Mouse (Mus musculus): ENCODE data around the gene Ptprg. TPM values are rescaled to one million over a fixed set of nuclear protein-coding genes. Genes with fewer than 3 reads are reported as not detected.
"Not testable (repeated sequence)": the region's sequence is repeated elsewhere in the genome, so short reads cannot be mapped to it uniquely, and the experiment has no call there.

Ptprg gene
- total RNA-seq, 2 experiments from 2014 or later: 96.1 to 105 TPM

DNA sequence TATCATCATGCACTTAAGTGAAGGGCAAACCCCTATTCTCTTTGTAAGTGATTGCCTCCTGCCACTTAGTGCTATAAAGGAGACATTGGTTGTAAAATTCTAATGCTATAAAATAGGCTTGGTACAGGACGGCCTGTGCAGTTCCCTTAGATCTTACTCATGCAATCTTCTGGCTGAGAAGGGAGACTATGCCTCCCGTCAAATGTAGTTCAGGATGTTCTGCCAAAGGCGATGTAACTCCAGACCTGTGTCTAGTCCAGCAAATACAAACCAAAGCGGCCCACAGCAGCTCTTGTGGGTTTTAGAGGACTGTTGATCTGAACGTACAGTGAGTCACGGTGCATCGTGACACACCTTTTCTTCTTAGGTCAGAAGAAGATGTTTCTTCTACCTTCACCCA is 505.8 kb downstream of the Ptprg start:
- DNase-seq (ENCODE audit: low spot score in 2 of 2): no peak
- intact Hi-C loops (cut with DNase I): no loop called here

DNA sequence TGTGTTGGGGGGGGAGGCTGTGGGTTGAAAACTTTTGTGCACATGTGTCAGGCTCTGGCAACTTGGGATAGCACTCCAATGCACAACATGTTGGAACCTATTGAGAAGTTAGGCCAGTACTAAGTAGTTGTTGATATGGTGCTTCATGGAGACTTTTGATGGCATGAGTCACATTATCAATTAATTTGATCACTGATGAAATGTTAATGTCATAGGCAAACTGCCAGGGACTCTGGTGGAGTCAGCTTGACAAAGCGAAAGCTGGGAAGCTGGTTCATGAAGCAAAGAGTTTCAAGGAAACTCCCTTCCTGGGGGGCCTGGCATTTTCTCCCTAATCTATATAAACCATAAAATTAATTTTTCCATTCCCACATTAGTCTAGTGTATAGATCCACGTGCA is 508.0 kb downstream of the Ptprg start:
- intact Hi-C loops (cut with DNase I): loop anchor here (10.0 kb wide), 1 partner anchor 507 kb away; the partner anchor contains the start of gene Ptprg

DNA sequence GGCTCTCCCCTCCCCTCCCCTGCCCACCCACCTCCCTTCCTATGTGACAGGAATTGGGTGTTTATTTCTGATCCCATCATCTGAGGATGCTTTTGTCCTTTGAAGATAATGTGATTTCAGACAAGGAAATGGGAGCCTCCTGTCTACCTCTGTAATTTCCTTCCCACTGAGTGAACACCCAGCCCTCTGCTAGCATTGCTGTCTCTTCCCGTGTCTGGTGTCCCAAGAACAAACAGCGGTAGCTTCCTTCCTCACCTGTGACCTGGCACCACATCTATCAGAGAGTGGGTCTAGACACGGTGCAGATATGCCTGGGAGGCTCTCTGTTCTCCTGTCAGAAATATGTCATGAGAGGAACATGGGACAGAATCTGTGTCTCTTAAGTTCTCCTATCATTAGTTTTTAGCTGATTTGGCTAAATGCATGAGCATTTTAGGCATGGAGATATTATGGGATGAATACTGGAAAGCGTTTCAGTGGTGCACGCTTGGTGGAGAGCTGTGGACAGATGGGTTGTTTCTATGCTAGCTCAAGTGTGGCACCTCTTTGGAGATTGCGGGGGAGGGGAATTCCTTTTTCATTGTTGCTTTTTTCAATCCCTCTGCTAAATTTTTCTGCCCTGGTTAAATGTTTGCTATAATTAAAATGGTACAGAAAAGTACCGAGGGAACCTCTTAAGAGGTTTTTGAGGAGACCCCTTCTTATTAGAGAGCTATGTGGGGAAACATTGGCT is 509.5 kb downstream of the Ptprg start:
- DNase-seq (ENCODE audit: low spot score in 2 of 2): peak; percentile 47 to 84

More for the DNA sequence above, 508.0 kb downstream of the Ptprg start:
- not testable (repeated sequence) for DNase-seq (ENCODE audit: low spot score in 2 of 2)

DNA sequence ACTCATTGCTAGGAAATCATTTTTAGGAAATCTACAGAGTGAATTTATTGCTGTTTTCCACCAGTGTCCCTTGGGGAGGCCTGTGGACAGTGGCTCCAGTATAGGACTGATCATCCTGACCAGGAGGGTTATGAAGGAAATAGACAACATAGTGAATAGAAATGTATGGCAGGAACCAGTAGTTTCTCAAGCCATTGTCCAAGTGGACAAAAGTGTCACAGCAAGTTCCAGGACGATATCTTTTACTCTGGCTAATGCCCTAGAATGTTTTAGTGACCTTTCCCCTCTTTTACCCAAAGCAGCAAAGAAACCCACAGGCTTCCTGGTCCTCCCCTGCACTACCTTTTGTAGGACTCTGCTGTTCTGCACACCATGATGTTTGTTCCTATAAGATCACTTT is 511.7 kb downstream of the Ptprg start:
- DNase-seq (ENCODE audit: low spot score in 2 of 2): no peak
- intact Hi-C loops (cut with DNase I): loop anchor here (10.0 kb wide), 1 partner anchor 510 kb away; the partner anchor contains the start of gene Ptprg

More for the DNA sequence above, 509.5 kb downstream of the Ptprg start:
- intact Hi-C loops (cut with DNase I): loop anchor here (10.0 kb wide), 1 partner anchor 508 kb away; the partner anchor contains the start of gene Ptprg

DNA sequence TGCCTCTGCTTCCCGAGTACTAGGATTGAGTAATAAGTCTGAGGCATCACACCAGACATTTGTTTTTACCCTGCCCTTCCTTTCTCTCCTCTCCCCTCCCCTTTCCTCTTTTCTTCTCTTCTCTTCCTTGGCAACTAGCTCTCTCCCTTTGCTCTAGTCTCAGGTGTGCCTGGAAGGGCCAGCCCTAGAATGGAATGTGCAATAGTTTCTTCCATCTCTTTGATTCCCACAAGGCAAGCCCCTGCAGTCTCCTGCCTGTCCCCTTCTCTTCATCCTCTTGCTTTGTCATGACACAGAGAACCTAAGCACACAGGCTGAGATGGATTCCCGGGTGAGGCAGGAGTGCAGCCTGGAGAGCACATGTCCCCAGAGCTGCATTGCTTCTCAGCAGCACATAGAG is 512.4 kb downstream of the Ptprg start:
- intact Hi-C loops (cut with DNase I): loop anchor here (10.0 kb wide), 1 partner anchor 511 kb away; the partner anchor contains the start of gene Ptprg

DNA sequence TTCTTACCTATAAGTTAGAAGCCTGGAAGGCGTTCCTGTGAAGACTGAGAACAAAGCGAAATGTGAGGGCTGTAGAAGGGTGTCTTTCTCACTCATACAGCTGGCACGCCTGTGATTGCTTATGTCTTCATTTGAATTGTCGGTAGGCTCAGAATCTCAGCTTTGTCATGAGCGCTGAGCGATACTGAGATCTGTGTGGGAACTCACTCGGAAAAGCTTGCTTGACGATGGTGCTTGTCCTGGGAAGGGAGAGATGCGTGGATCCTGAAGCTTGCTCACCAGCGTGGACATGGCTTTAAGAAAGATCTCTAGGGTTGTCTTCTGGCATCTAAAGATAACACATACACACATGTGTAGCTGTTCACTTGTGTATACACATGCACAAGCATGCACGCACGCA is 516.4 kb downstream of the Ptprg start:
- intact Hi-C loops (cut with DNase I): loop anchor here (10.0 kb wide), 1 partner anchor 515 kb away; the partner anchor contains the start of gene Ptprg

More for the DNA sequence above, 512.4 kb downstream of the Ptprg start:
- no peak for DNase-seq (ENCODE audit: low spot score in 2 of 2)

DNA sequence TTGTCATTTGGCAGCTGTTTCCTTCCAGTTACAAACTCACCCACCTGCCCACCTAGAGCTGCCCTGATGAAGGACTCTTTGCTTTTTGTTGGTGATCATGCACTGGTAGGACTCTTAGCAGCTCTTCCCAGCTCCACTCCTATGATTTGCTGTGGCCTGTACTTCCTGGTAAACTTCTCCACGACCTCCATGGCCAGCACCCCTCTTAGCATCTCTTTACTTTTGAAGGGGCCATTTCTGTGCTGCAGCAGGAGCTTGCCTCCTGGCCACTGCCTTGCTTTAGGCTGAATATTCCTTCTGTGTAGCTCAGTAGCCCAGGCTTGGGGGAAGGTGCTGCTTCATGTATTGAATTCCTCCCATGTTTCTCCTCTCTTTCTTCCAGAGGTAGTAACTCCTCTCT is 517.0 kb downstream of the Ptprg start:
- intact Hi-C loops (cut with DNase I): no loop called here
- DNase-seq (ENCODE audit: low spot score in 2 of 2): no peak

More for the DNA sequence above, 516.4 kb downstream of the Ptprg start:
- peak in 1 of 2 experiments; percentile 42 for DNase-seq (ENCODE audit: low spot score in 2 of 2)

DNA sequence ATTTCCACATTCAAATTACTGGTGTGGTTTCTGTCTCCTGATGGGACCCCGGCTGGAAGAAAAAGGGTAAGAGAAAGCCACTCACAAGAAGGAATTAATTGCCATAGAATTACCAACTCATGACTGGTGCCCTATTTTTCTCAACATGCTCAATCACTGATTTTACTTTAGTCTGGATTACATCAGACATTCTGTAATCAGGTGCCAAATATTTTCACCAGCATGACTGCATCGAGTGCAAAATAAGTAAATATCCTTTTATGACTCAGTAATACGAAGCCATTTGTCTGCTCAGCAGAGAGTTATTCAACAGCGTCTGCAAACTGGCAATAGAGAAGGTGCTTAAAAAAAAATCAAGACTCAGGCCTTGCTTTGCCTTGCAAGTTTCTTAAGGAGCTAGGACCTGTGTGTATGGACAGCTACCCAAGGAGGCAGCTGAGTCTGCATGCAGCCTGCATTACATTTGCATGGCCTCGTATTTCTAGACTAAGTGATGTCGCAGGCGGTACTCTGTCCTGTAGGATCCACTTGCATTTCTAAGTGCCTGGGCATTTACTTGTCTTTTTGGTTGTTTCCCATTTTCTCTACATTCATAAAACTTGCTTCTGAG is 517.6 kb downstream of the Ptprg start:
- DNase-seq (ENCODE audit: low spot score in 2 of 2): no peak
- intact Hi-C loops (cut with DNase I): no loop called here

DNA sequence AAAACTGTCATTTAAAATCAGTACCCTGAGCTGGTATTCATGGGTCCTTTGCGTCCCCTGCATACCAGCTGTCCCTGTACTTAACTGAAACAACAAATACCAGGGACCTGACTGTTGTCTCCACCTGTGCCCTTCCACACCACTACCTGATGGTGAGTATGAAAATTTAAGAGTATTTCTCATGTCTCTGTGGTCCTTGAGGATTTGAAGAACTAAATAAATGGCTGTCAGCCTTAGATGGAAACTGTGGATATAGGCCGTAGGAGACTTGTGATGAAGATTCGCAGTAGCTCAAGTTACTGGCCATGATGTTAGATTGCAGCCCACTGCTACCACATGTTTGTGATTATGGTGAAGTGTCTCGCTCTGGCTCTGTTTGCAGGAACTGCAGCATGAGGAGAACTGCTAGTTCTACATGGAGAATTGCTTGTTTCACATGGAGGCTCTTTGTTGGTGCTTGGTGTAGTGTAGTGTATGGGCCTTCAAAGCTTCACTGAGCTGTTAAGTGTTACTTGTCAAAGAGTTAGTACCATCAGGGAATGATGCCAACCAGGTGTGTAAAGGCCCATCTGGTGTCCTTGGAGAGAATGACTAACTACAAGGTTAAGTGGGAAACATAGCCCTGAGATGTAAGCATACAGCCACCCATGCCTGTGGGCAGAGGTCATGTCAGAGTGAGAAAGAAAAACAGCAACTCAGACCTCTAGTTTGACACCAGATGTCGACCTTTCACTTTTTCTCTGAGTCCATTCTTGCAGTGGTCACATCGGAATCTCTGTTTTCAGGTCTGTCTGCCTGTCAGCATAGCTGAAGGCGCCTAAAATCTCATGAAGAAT is 518.9 kb downstream of the Ptprg start:
- DNase-seq (ENCODE audit: low spot score in 2 of 2): no peak
- intact Hi-C loops (cut with DNase I): no loop called here

DNA sequence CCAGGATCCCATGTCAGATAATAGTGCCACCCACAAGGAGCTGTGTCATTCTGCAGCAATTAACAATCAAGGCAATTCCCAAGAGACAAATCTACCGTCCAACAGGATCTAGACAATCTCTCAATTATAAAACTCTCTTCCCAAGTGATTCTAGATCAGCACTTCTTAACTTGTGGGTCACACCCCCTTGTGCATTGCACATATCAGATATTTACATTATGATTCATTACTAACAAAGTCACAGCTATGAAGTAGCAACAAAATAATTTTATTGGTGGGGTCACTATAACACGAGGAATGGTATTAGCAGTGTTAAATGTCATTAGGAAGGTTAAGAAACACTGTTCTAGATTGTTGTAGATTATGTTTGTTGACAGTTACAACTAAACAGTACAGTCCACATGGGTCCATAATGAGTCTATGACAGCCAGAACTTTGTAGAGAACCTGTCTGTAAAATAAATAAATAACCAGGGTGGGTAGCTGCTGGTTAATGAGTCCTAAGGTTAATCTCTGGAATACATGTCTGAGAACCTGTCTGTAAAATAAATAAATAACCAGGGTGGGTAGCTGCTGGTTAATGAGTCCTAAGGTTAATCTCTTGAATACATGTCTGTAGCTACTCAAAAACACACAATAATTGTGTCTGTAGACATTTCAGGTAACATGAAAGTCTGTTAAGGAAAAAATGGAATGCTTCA is 520.2 kb downstream of the Ptprg start:
- intact Hi-C loops (cut with DNase I): no loop called here
- no peak for DNase-seq (ENCODE audit: low spot score in 2 of 2)

DNA sequence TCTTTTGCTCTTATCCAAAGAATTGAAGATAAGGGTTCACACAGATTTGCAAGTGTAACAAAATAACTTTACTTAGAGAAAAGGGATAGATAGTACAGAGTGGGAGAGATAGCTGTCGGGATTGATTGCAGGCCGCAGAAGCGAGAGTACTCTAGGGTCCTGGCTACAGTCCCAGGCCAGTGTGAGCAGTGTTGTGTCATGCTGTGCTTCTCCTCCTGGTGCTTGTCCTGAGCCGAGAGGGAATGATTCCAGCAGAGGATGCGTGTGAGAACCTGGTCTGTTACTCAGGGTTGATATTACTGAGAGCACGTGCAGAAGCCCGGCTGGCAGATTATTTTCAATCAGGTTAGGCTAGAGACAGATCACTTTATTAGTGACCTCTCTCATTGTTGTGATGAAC is 523.9 kb downstream of the Ptprg start:
- intact Hi-C loops (cut with DNase I): no loop called here

DNA sequence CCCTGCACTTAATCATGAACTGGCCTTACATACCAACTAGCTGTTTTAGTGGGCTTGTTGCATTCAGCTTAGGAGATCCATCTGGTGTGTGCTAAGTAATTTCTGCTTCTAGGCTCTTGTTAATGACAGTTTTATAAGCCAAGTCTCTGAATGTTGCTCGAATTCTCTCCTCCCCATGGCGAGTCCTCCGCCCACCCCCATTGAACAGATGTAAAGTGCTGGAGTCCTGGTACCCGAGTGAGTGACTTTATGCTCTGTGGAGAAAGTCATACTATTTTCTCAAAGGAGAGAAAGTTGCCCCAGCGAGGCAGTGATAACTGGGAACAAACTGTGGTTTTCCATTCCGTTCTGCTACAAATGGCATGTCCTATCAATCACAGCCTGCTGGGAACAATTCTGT is 525.9 kb downstream of the Ptprg start:
- intact Hi-C loops (cut with DNase I): no loop called here
- peak in 1 of 2 experiments; percentile 59 for DNase-seq (ENCODE audit: low spot score in 2 of 2)

More for the DNA sequence above, 523.9 kb downstream of the Ptprg start:
- no peak for DNase-seq (ENCODE audit: low spot score in 2 of 2)

DNA sequence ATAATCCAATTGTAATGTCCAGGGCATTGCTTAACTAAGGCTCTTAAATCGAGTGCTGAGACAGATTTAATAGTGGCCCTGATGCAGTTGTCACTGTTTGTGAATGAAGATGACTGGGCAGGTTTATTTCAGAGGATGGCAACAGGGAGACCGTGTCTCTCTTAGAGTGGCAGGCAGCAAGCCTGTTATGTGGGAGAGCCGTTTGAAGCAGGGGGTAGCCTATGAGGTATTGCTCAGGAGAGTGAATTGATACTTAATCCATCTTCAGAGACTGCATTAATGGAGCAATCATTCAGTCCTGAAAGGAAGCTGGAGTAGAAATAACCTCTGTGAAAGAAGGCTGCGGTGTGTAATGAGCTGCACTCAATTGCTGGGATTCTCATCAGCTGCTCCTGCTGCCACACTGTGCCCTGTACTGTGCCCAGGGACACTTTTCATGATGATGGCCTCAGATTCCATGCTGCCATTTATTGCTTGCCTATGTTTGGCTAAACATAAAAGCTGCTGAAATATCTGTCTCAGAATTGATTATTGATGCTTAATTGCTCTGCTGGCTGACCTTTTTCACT is 526.6 kb downstream of the Ptprg start:
- intact Hi-C loops (cut with DNase I): no loop called here
- no peak for DNase-seq (ENCODE audit: low spot score in 2 of 2)

DNA sequence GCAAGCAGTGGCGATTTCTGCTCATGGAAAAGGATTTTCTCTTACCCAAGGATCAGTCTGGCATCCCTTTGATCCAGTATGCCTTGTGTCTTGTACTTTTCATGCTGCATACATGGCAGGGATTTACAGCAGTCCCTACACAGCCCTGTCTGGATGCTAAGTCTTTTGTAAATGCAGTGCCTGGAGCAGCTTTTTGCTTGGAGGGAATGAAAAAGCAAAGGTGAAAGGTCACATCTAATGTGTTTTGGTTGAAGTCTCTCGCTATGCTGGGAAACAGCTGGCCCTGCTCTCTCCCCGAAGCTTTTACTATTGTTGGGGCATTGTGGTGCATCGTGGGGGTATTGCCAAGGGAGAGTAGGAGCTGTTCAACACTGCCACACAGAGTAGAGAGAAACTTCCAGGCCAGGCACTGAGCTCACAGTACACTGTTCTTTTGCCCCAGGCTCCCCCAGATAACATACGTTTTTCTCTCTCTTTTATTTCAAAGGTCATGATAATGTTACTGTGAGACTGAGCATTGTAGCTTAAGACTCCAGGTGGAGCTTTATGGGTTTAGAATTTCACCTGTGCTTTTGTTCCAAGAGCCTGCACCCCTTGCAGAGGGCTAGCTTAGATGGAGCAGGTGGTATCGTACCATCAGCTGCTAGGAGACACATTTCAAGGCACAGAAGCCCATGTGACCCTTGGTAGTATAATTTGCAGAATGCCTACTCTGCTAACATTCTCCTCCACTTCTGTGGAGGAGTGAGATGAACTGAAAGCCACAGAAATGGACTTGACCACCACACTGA is 529.0 kb downstream of the Ptprg start:
- DNase-seq (ENCODE audit: low spot score in 2 of 2): no peak
- intact Hi-C loops (cut with DNase I): no loop called here

DNA sequence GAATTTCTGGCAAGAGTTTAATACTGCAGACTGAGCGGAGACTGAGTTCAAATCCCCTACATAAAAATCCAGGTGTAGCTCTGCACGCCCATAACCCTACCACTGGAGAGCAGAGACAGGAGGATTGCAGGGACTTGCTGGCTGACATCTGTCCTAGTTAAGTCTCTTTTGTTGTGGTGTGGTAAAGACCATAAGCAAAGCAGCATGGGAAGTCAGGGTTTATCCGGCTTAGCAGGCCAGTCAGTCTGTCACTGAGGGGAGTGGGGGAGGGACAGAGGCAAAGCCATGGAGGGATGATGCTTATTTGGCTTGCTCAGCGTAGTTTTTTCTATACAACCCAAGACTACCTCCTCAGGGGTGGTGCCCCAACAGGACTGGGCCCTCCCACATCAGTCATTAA is 530.7 kb downstream of the Ptprg start:
- intact Hi-C loops (cut with DNase I): no loop called here
- no peak for DNase-seq (ENCODE audit: low spot score in 2 of 2)

DNA sequence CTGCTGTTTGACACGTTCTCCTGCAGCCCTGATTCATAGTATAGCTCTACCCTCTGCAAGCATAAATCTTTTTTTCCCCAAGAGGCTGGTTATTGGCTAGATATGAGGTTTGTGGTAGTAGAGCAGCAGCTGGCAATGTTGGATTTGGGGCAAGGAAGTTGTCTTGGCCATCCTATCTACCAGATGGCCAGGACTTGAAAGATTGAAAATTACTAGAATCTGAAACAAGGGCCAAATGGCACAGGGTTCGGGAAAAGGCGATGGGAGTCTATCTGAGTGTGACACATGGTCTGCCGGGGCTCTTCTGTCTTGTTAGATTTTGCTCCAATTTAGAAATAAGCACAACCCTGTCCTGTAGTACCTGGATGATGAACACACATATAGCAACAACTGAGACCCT is 531.7 kb downstream of the Ptprg start:
- DNase-seq (ENCODE audit: low spot score in 2 of 2): no peak
- intact Hi-C loops (cut with DNase I): no loop called here

DNA sequence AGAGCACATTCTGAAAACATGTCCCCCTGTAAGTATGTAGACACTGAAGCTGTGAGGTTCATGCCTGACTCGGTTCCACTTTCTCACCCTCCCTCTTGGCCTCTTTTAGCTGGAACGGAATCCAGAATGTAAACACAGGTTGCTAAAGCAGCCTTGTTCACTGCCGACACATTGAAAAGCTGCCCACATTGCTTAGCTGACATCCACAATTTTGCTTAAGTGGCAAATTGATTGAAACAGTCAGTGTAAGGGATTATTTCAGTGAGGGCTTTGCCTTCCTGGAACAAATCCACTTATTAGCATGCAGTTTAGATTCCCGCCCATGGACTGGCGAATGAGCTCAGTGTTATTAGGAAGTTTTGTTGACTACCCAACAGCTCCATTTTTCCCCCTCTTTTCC is 532.8 kb downstream of the Ptprg start:
- peak in 1 of 2 experiments; percentile 19 for DNase-seq (ENCODE audit: low spot score in 2 of 2)

DNA sequence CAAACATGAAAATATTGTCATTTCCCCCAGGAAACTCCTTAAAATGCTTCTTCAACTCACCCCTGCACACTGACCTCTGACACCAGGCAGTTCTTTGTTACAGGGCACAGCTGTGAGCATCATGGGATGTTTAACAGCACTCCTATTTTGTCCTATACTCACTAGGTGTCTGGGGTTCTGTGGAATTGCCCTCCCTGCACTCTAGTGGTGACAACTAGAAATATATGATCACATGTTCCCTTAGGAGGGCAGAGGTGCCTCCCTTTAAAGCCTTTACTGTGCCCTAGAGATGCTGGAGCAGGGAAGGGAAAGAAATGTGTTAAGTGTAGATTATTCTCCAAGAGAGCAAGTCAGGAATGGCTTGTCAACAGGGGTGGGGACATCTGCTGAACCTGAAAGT is 536.6 kb downstream of the Ptprg start:
- intact Hi-C loops (cut with DNase I): no loop called here

More for the DNA sequence above, 532.8 kb downstream of the Ptprg start:
- intact Hi-C loops (cut with DNase I): no loop called here

More for the DNA sequence above, 536.6 kb downstream of the Ptprg start:
- DNase-seq (ENCODE audit: low spot score in 2 of 2): no peak
